Mouse (Mus musculus) liver, postnatal 0 days (tissue): Measurements from ENCODE around the gene Foxred1.

Experiments used
- CTCF ChIP-seq: sonication (generic); IDR thresholded peaks from 2 replicates; pipeline ENCODE4 v1.5.1; 2016; ENCODE audit warnings: antibody characterized with exemption, low read depth
- EP300 ChIP-seq: IDR thresholded peaks from 2 replicates; pipeline ENCODE4 v1.6.1; 2016; ENCODE audit warnings: antibody characterized with exemption, low read depth, mild to moderate bottlenecking

DNA sequence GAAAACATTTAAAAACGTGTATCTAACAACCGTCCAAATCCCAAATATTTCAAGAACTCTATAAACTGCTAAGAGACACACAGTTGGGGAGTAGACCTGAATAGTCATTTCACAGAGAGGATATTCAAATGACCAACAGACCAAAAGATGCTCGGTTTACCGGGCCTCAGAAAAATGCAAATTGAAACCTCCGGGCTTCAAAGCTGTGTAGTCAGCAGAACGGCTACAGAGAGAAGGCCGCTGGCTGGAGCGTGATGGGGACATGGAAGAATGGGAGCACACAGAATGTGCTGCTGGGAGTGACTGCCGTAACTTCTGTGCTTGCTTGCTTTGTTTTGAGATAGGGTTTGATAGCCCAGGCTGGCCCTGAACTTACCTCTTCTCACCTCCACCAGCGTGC, 12.5 kb downstream of the Foxred1 start:
- TF ChIP-seq CTCF (no peak), EP300 (no peak)
